Mouse (Mus musculus) heart, postnatal 0 days (tissue): ENCODE results near the gene Ston2.

Experiments
- CTCF ChIP-seq: IDR thresholded peaks from 2 replicates; pipeline ENCODE4 v1.5.1; 2016; ENCODE audit warnings: antibody characterized with exemption, control low read depth, low read depth
- EP300 ChIP-seq: IDR thresholded peaks from 2 replicates; pipeline ENCODE4 v1.6.1; 2016; ENCODE audit warnings: antibody characterized with exemption, low read depth

GRCm38 (mm10) chr12:91588670-91589541, 199.3 kb downstream of the Ston2 start:
- TF ChIP-seq CTCF, result no peak
- TF ChIP-seq EP300, result no peak; the same call in 1 of the 2 replicates
